Mouse (Mus musculus) kidney, postnatal 14 days (tissue): ENCODE measurements around the gene Vmn1r209.
"Not testable (repeated sequence)": the region's sequence is repeated elsewhere in the genome, so short reads cannot be mapped to it uniquely, and the experiment has no call there.

ENCODE experiments used
- DNase-seq: peaks from one replicate; pipeline ENCODE4 v3.0.0; 2022; ENCODE audit warnings: mixed read lengths

Gene Vmn1r209

DNA sequence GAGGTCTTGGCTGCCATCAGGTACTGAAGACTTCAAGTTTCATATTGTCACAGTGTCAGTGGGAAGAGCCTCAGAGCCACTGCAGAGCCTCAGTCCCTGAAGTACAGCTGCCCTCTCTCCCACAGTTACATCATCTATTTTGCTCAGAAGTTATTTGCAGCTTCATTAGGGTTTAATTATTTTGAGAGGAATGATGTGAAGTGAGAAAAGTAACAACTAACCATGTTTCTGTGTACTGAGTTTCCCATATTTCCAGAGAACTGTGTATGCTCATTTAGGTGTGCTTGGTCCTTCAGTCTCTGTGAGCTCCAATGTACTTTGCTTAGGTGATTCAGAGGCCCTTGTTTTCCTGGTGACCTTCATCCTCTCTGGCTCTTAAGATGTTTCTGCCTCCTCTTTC is at the start of gene Vmn1r209:
TSS of gene Vmn1r209 (minus strand) at position 101 of the 400 bp plus-strand sequence.
- not testable (repeated sequence) for DNase-seq

DNA sequence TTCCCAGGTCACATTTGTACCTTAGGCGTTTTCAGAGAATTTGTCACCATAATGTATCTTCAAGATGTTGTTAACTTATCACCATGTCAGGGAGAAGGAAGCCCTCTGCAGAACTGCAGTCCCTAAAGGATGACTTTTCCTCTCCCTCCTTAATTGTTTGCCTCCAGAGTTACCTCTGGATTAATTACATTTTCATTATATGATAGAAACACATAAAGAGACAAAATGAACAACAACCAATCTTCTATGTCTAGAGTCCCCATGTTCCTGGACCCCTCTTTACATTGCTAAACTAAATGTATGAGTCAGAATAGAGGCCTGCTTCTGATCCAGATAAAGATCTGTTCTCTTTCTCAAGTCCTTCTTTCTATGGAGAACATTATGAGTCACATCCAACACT is 48.0 kb upstream of the Vmn1r209 start, which contains the start of gene Vmn1r211:
TSS of gene Vmn1r211 (minus strand) at position 101 of the 400 bp plus-strand sequence.
- no peak for DNase-seq

DNA sequence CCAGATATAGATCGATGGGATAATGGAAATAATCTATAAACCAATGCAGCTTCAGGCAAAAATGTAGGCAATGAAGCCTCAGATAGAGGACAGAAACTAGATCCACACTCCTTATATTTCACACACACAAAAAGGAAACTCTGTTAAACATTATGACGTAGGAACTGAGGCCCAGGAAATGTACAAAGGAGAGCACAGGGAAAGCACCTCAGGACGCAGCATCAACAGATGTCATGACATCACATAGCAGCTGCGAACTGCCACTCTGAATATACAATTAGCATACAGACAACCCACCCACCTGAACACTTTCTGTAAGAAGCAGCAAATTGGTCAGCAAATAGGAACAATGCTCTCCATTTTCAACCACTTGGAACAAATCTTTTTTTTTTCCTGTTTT is 45.3 kb upstream of the Vmn1r209 start:
- no peak for DNase-seq

DNA sequence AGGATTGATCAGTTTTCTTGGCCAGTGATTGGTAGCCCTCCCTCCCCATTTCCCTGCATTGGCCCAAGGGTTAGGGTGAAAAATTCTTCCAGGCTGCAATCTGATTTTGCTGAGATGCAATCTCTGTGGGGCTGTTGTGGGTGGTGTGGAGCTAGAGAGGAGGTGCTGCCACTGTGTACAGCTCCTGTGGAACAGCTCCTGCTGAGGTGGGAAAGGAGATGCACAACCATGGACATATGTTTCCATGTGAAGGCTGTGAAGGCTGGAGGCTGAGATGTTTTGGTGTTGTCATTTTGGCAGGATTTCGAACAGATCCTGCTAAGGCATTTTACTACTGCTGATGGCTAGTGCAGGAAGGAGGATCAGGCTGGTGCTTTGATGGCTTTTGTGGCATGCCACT is 37.3 kb upstream of the Vmn1r209 start:
- DNase-seq: no peak

DNA sequence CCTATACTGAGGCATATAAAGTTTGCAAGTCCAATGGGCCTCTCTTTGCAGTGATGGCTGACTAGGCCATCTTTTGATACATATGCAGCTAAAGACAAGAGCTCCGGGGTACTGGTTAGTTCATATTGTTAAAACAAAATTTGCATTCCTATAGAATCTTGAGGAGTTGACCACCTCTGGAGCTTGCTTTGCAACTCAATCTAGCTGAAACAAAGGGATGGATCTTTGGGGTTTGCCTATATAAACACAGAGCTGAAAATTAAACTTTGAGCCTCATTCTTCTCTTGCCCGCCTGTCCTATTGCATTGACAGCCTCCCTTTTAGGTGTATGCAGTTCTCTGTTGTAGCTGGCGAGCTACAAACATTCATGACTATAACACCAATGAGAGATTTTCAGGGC is 34.8 kb upstream of the Vmn1r209 start:
- DNase-seq: not testable (repeated sequence)

DNA sequence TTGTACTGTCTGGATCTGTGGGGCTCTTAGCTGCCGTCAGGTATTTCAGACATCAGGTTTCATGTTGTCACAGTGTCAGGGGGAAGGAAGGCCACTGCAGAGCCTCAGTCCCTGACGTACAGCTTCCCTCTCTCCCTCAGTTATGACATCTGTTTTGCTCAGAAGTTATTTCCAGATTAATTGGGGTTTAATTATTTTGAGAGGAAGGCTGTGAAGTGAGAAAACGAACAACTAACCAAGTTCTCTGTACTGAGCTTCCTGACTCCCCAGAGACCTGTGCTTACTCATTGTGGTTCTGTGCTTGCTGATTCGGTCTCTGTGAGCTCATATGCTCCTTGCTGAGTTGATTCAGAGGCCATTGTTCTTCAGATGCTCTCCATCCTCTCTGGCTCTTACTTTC is 21.8 kb upstream of the Vmn1r209 start, which contains the start of gene Vmn1r210:
TSS of gene Vmn1r210 (minus strand) at position 101 of the 400 bp plus-strand sequence.
- DNase-seq: no peak

DNA sequence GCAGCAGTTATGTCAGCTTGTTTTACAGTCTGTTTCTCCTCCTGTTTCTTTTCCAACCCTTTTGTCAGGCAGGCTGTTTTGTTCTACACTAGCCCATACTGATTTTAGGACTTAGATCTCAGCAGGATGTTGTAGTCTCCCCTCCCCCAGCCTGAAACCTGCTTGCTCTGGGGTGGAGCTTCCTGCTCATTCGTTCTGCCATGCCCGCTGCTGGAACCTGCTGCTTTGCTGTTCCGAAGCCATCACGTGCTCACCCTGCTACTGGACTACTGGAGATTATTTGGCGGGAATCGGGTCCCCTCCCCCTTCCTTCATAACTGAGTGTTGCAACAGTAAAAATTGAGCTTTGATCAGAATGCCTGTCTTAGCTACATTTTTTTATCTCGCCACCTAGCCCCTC is 19.9 kb upstream of the Vmn1r209 start:
- not testable (repeated sequence) for DNase-seq

DNA sequence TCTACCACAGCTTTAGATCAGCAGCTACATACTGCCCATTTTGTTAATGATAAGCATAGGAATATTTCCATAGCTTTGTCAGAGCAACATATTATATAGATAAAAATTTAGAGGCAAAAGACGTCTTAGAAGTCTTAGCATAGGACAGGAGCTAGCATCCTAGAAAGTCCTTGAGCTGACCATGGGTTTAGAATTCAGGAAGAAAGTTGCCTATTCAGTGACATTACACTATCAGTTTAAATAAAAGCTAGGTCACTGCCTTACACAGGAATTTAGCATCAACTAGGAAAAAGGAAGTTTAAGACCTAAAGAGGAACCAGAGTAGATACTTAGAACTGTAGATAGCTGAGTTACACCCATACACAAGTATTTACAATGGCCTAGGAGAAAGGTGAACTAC is 12.1 kb upstream of the Vmn1r209 start:
- DNase-seq: not testable (repeated sequence)

DNA sequence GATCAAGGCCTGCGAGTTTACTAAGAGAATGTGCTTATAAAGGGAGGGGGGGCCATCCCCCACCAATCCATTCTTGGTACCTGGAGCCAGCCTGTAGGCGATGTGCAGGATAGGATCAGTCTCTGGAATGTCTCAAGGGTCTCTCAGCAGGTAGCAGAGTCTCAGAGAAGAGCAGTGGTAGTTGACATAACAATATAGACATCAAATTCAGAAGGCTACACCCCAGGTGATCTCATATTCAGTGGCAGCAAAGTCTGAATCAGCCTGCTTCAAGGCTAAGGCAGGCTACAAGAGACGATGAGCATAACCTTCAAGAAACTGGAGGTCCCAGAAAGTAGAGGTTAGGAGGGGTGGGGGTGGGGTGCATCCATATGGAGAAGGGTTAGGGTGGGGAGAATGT is 21.4 kb downstream of the Vmn1r209 start:
- not testable (repeated sequence) for DNase-seq

DNA sequence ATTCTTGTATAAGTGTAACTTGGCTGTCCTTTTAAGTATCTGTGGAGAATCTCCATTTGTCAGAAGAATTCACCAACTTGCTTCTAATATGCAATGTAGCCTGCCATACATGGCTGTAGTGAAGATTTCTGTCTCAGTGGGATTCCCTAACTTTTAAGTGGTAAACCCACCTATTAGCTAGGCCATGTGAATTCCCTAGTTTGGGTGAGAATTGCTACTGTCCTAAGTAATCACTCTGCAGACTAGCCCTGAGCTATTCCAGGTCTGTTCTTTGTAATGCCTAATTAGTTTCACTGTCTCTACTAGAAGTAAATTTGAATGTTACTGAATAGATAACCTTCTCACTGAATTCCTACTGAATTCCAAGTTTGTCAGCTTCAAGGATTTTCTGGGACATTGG is 25.3 kb downstream of the Vmn1r209 start:
- DNase-seq: not testable (repeated sequence)

DNA sequence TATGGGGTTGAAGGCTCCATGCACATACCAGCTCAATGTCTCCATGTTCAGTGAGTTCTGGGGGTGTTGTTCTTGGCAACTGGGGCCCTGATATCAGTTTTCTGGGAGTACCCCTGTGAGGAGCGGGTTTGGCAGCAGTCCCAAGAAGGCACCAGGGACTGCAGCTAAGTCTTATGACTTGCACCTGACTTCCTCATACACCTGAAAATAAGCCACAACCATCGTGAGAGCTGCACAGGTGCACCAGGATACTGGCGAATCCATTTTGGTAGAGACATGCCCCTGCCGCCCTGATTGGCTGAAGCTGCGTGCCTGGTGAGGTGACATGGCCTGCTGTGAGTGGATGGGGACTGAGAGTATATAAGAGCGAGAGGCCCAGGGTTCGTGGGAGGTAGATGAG is 32.2 kb downstream of the Vmn1r209 start, which contains the start of gene Vmn1r208:
TSS of gene Vmn1r208 (minus strand) at position 101 of the 400 bp plus-strand sequence.
- not testable (repeated sequence) for DNase-seq

DNA sequence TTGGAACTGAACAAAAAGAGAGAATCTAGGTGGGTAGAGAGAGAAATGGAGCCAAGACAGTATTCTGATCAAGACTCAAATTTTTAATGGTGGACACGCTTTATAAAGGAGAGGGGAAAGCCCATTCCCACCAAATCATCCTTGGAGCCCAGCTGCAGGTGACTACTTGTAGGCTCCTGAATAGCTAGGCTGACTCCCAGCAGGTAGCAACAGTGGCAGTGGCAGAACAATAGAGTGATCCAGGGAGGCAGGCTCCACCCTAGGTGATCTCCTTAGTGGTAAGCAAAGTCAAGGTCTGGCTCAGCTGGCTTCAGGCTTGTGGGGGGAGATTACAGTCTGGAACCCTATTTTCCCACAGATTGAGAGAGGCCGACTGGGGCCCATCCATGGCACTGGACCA is 37.9 kb downstream of the Vmn1r209 start:
- DNase-seq: not testable (repeated sequence)
